Mouse (Mus musculus) lung, embryonic 14.5 days (tissue): ENCODE measurements at regions not wholly inside any gene's neighbourhood (a gene's known extent, or its start where the extent isn't known, plus 50 kb on each side); places are given as distances from the start of the nearest gene placed in this dataset.

Source experiments
- ATAC-seq: fragments of 200-750 bp; cut with Nextera tagmentation; 2 replicates; pipeline ENCODE4 v1.8.0; 2017; ENCODE audit warnings: mild to moderate bottlenecking, moderate TSS enrichment, moderate library complexity; ENCODE audit not compliant: insufficient read depth
- DNase-seq: peaks from one replicate; pipeline ENCODE4 v3.0.0-alpha.2; 2015
- H3K27ac ChIP-seq: fragments of 300-500 bp; sonication (generic); 2 replicates; pipeline ENCODE4 v1.5.1; 2014; ENCODE audit warnings: low read depth, mild to moderate bottlenecking, moderate library complexity
- H3K27me3 ChIP-seq: fragments of 300-500 bp; sonication (generic); 2 replicates; pipeline ENCODE4 v1.6.1; 2014; ENCODE audit warnings: low read length, control low read depth; ENCODE audit not compliant: insufficient read depth
- H3K36me3 ChIP-seq: fragments of 300-500 bp; sonication (generic); 2 replicates; pipeline ENCODE4 v1.6.1; 2014; ENCODE audit warnings: control low read depth; ENCODE audit not compliant: insufficient read depth
- H3K4me1 ChIP-seq: fragments of 300-500 bp; sonication (generic); 2 replicates; pipeline ENCODE4 v1.6.1; 2014; ENCODE audit warnings: antibody characterized with exemption, control low read depth; ENCODE audit not compliant: insufficient read depth
- H3K4me2 ChIP-seq: fragments of 300-500 bp; sonication (generic); 2 replicates; pipeline ENCODE4 v1.6.1; 2014; ENCODE audit warnings: mild to moderate bottlenecking
- H3K4me3 ChIP-seq: fragments of 300-500 bp; sonication (generic); 2 replicates; pipeline ENCODE4 v1.5.1; 2014; ENCODE audit warnings: low read depth, low read length
- H3K9ac ChIP-seq: fragments of 300-500 bp; sonication (generic); 2 replicates; pipeline ENCODE4 v1.6.1; 2014
- H3K9me3 ChIP-seq: fragments of 300-500 bp; sonication (generic); 2 replicates; pipeline ENCODE4 v1.6.1; 2016; ENCODE audit warnings: low read depth, low read length, control low read depth
- CTCF ChIP-seq: IDR thresholded peaks from 2 replicates; pipeline ENCODE4 v1.5.1; 2016; ENCODE audit warnings: antibody characterized with exemption, low read depth
- WGBS: fragments of 180-500 bp; shearing (Covaris S2); extraction: QIAGEN DNeasy Blood & Tissue Kit; methylation state at CpG from one replicate; pipeline ENCODE4 v1.1.7; 2014; 5-methylcytosine and 5-hydroxymethylcytosine counted together

- ATAC-seq = no peak
- no peak overlapping the region for H3K9ac ChIP-seq
- no peak overlapping the region for H3K4me3 ChIP-seq
- H3K27me3 ChIP-seq = no peaks in the 10 kb centered on the region
- no peaks in the 10 kb centered on the region for H3K36me3 ChIP-seq
- no peak overlapping the region for H3K4me2 ChIP-seq
- no peak for TF ChIP-seq CTCF
- H3K9me3 ChIP-seq = no peaks in the 10 kb centered on the region
- 96% methylated on average over 4 of the region's 4 CpGs for WGBS
- no peak overlapping the region for H3K27ac ChIP-seq
- H3K4me1 ChIP-seq = 0 out of 2 replicates have a peak, but pooled peaks cover 3% of the 10 kb centered on the region
- DNase-seq = no peak
These were observed 265.8 kb upstream of the Id2 start for GRCm38 (mm10) chr12:25362771-25363170.

- no peak overlapping the region for H3K27ac ChIP-seq
- no peaks in the 10 kb centered on the region for H3K9me3 ChIP-seq
- no peaks in the 10 kb centered on the region for H3K27me3 ChIP-seq
- no peak overlapping the region for H3K4me3 ChIP-seq
- DNase-seq (no peak), ATAC-seq (no peak)
- H3K9ac ChIP-seq = no peak overlapping the region
- no peak for TF ChIP-seq CTCF
- H3K36me3 ChIP-seq = no peaks in the 10 kb centered on the region
- WGBS = 85% methylated on average over 2 of the region's 2 CpGs
- H3K4me1 ChIP-seq = 0 out of 2 replicates have a peak, but pooled peaks cover 3% of the 10 kb centered on the region
- H3K4me2 ChIP-seq = no peak overlapping the region
These were observed 263.8 kb upstream of the Id2 start for GRCm38 (mm10) chr12:25360726-25361125.

GRCm38 (mm10) chr12:25359931-25360330 lies 263.0 kb upstream of the Id2 start:
- Histone ChIP-seq H3K4me1 (0 out of 2 replicates have a peak, but pooled peaks cover 3% of the 10 kb centered on the region), H3K27me3 (no peaks in the 10 kb centered on the region), H3K4me3 (no peak overlapping the region), H3K4me2 (no peak overlapping the region), H3K27ac (no peak overlapping the region), H3K9me3 (no peaks in the 10 kb centered on the region), H3K9ac (no peak overlapping the region), H3K36me3 (no peaks in the 10 kb centered on the region)
- ATAC-seq = no peak
- 91% methylated on average over 5 of the region's 5 CpGs for WGBS
- TF ChIP-seq CTCF = no peak
- DNase-seq = no peak

GRCm38 (mm10) chr12:25358846-25359525 lies 262.0 kb upstream of the Id2 start:
- 82% methylated on average over 8 of the region's 8 CpGs for WGBS
- no peak for DNase-seq
- H3K4me3 ChIP-seq = no peak overlapping the region

GRCm38 (mm10) chr12:25356774-25357173 lies 259.8 kb upstream of the Id2 start:
- H3K36me3 ChIP-seq = no peaks in the 10 kb centered on the region
- TF ChIP-seq CTCF = no peak
- no peak overlapping the region for H3K9ac ChIP-seq
- no peak for DNase-seq
- H3K27ac ChIP-seq = no peak overlapping the region
- ATAC-seq = no peak
- no peaks in the 10 kb centered on the region for H3K27me3 ChIP-seq
- H3K4me1 ChIP-seq = no peaks in the 10 kb centered on the region
- H3K4me3 ChIP-seq = no peak overlapping the region
- no peak overlapping the region for H3K4me2 ChIP-seq
- 69% methylated on average over 2 of the region's 2 CpGs for whole genome bisulfite sequencing
- no peaks in the 10 kb centered on the region for H3K9me3 ChIP-seq

More at GRCm38 (mm10) chr12:25358846-25359525, 262.0 kb upstream of the Id2 start:
- no peak overlapping the region for H3K9ac ChIP-seq
- 0 out of 2 replicates have a peak, but pooled peaks have one; percentile 12 for TF ChIP-seq CTCF
- H3K9me3 ChIP-seq = no peaks in the 10 kb centered on the region
- H3K27me3 ChIP-seq = no peaks in the 10 kb centered on the region
- ATAC-seq = no peak
- no peak overlapping the region for H3K4me2 ChIP-seq
- H3K4me1 ChIP-seq = 0 out of 2 replicates have a peak, but pooled peaks cover 2% of the 10 kb centered on the region
- no peaks in the 10 kb centered on the region for H3K36me3 ChIP-seq
- no peak overlapping the region for H3K27ac ChIP-seq

GRCm38 (mm10) chr12:25355217-25355616 lies 258.3 kb upstream of the Id2 start:
- DNase-seq (no peak), ATAC-seq (no peak)
- Histone ChIP-seq H3K4me2 (no peak overlapping the region), H3K4me3 (no peak overlapping the region), H3K4me1 (no peaks in the 10 kb centered on the region), H3K27ac (no peak overlapping the region), H3K9ac (no peak overlapping the region), H3K36me3 (no peaks in the 10 kb centered on the region), H3K27me3 (no peaks in the 10 kb centered on the region), H3K9me3 (no peaks in the 10 kb centered on the region)
- peak; percentile 8; the same call in 1 of the 2 replicates for TF ChIP-seq CTCF
- WGBS = 63% methylated on average over 1 of the region's 1 CpGs

- Histone ChIP-seq H3K9ac (no peak overlapping the region), H3K4me1 (no peaks in the 10 kb centered on the region), H3K36me3 (no peaks in the 10 kb centered on the region), H3K27ac (no peak overlapping the region), H3K27me3 (no peaks in the 10 kb centered on the region), H3K4me3 (no peak overlapping the region), H3K9me3 (no peaks in the 10 kb centered on the region), H3K4me2 (no peak overlapping the region)
- 83% methylated on average over 10 of the region's 10 CpGs for WGBS
- DNase-seq (no peak), ATAC-seq (no peak)
- no peak for TF ChIP-seq CTCF
These were observed 256.5 kb upstream of the Id2 start for GRCm38 (mm10) chr12:25353402-25353896.
